Mouse (Mus musculus): ENCODE measurements around the gene Samd10. TPM values are rescaled to one million over a fixed set of nuclear protein-coding genes. Genes with fewer than 3 reads are reported as not detected.

The Samd10 gene
- polyA plus RNA-seq, 1 experiment, result 24.1 TPM

DNA sequence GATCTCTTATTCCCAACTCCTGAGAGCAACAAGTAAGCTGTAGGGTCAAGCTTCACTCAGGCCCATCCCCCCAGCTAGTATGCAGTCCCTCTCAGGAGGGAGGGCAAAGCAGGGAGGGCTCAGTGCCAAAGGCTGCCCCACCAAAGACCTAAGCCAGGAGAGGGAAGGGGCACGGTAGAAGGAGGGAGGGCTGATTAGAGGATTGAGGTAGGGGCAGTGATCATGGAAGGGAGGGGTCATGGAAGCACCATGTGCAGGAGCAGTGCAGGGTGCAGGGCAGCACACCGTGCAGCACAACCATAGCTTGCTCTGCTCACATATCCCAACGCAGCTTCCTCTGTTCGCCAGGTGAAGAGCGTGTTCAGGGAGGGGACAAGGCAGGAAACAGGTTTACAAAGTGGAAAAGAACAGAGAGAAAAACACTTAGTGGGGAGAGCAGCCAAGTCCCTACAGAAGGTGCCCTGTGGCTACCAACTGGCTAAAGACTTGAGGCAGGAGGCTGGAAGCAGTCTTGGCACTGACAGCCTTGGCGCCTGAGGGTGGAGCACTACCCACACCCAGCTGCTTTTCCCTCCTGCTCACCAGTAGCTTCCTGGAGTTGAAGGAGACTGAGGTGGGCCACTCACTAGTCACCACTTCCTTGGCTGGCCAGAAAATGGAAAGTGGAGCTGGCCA lies 28.0 kb downstream of the Samd10 start:
- 61% methylated on average over 6 of the region's 6 CpGs for WGBS
- no peak for TF ChIP-seq POLR2A (IDR thresholded peaks at IDR 0.05; ENCODE audit: borderline replicate concordance, extremely low read depth, low read depth, low read length)
- no peak for TF ChIP-seq CTCF (IDR thresholded peaks at IDR 0.05; ENCODE audit: insufficient read depth, low read length)
- no peak for DNase-seq
- Histone ChIP-seq H3K4me1 (ENCODE audit: control insufficient read depth, insufficient read depth, low read length) (no peaks in the 10 kb centered on the region), H3K4me3 (replicated peaks; ENCODE audit: extremely low read depth, low read depth, low read length) (no peak overlapping the region)

- no peaks in the 10 kb centered on the region for H3K4me1 ChIP-seq (ENCODE audit: control insufficient read depth, insufficient read depth, low read length)
- no peak for DNase-seq
- TF ChIP-seq CTCF (IDR thresholded peaks at IDR 0.05; ENCODE audit: insufficient read depth, low read length), result no peak
- no peak for TF ChIP-seq POLR2A (IDR thresholded peaks at IDR 0.05; ENCODE audit: borderline replicate concordance, extremely low read depth, low read depth, low read length)
- WGBS, result 86% methylated on average over 8 of the region's 8 CpGs
- H3K4me3 ChIP-seq (replicated peaks; ENCODE audit: extremely low read depth, low read depth, low read length), result no peak overlapping the region
These were observed 28.6 kb downstream of the Samd10 start for GRCm38 (mm10) chr2:181570375-181570774.

DNA sequence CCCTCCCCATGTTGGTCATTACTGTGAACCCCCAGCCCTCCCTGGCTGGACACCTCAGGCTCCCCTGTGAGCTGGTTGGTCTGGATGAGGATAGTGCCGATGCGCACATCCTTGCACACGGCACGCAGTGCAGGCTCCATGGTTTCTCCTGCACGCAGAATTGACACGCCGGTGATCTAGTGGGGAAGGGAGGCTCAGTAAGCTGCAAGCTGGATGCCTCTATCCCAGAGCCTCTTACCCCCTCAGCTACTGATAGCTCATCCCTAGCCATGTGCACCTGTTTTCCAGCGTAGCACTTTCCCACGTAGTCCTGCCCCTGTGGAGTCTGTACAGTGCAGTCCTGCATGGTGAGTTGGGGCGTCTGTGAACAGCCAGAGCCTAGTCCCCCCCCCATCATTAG lies 29.2 kb downstream of the Samd10 start:
- no peak for DNase-seq
- WGBS, result 95% methylated on average over 10 of the region's 10 CpGs
- no peaks in the 10 kb centered on the region for H3K4me1 ChIP-seq (ENCODE audit: control insufficient read depth, insufficient read depth, low read length)
- TF ChIP-seq CTCF (IDR thresholded peaks at IDR 0.05; ENCODE audit: insufficient read depth, low read length), result no peak
- TF ChIP-seq POLR2A (IDR thresholded peaks at IDR 0.05; ENCODE audit: borderline replicate concordance, extremely low read depth, low read depth, low read length), result no peak
- H3K4me3 ChIP-seq (replicated peaks; ENCODE audit: extremely low read depth, low read depth, low read length), result no peak overlapping the region

DNA sequence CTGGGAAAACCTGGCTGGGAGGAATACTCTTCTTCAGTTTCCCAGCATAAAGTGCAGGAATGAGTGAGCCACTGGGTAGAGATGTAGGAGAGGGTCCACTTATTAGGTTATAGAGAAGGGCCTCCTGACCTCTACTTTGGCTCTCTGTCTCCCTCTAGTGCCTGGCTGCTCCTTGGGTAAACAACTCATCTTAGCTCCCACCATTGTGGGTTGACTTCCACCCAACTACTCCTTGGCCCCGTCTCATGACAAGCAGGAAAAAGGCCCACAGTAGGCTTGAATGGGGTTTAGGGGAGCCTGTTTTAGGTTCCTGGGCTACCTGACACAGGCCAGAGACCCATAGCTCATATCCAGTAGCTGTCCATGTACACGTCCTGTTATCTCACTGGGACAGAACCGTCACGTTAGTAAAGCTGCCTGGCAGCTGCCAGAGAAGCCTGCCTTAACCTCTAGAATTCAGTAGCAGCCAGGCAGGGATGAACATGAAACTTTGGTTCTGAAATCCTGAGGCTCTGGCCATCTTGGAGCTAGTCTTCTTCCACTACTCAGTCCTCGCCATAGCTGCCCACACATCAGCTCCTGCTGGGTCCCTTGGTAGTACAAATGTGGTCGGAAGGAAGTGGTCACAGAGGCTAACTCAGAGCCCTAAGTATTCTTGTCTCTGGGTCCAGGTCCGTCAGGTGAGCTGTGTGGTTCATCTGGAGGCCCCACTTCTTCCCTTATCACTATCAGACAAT lies 30.6 kb downstream of the Samd10 start:
- Histone ChIP-seq H3K4me3 (replicated peaks; ENCODE audit: extremely low read depth, low read depth, low read length) (no peak overlapping the region), H3K4me1 (ENCODE audit: control insufficient read depth, insufficient read depth, low read length) (no peaks in the 10 kb centered on the region)
- WGBS, result 68% methylated on average over 7 of the region's 7 CpGs
- no peak for DNase-seq
- TF ChIP-seq CTCF (IDR thresholded peaks at IDR 0.05; ENCODE audit: insufficient read depth, low read length) (peak; percentile 61), POLR2A (IDR thresholded peaks at IDR 0.05; ENCODE audit: borderline replicate concordance, extremely low read depth, low read depth, low read length) (no peak)

- no peak for DNase-seq
- H3K4me1 ChIP-seq (ENCODE audit: control insufficient read depth, insufficient read depth, low read length), result no peaks in the 10 kb centered on the region
- TF ChIP-seq POLR2A (IDR thresholded peaks at IDR 0.05; ENCODE audit: borderline replicate concordance, extremely low read depth, low read depth, low read length) (no peak), CTCF (IDR thresholded peaks at IDR 0.05; ENCODE audit: insufficient read depth, low read length) (no peak)
- WGBS, result 84% methylated on average over 3 of the region's 3 CpGs
- H3K4me3 ChIP-seq (replicated peaks; ENCODE audit: extremely low read depth, low read depth, low read length), result no peak overlapping the region
These were observed 31.7 kb downstream of the Samd10 start for GRCm38 (mm10) chr2:181567338-181567737.

- no peak for TF ChIP-seq POLR2A (IDR thresholded peaks at IDR 0.05; ENCODE audit: borderline replicate concordance, extremely low read depth, low read depth, low read length)
- TF ChIP-seq CTCF (IDR thresholded peaks at IDR 0.05; ENCODE audit: insufficient read depth, low read length), result no peak
- no peak overlapping the region for H3K4me3 ChIP-seq (replicated peaks; ENCODE audit: extremely low read depth, low read depth, low read length)
- H3K4me1 ChIP-seq (ENCODE audit: control insufficient read depth, insufficient read depth, low read length), result no peaks in the 10 kb centered on the region; the same call in 1 of the 2 replicates
- no peak for DNase-seq
These were observed 45.2 kb downstream of the Samd10 start for GRCm38 (mm10) chr2:181553772-181554171.

GRCm38 (mm10) chr2:181550233-181550632 lies 48.8 kb downstream of the Samd10 start:
- DNase-seq, result no peak
- no peak for TF ChIP-seq CTCF (IDR thresholded peaks at IDR 0.05; ENCODE audit: insufficient read depth, low read length)
- TF ChIP-seq POLR2A (IDR thresholded peaks at IDR 0.05; ENCODE audit: borderline replicate concordance, extremely low read depth, low read depth, low read length), result no peak
- 95% methylated on average over 2 of the region's 2 CpGs for WGBS
- Histone ChIP-seq H3K4me1 (ENCODE audit: control insufficient read depth, insufficient read depth, low read length) (no peaks in the 10 kb centered on the region; the same call in 1 of the 2 replicates), H3K4me3 (replicated peaks; ENCODE audit: extremely low read depth, low read depth, low read length) (no peak overlapping the region)

- DNase-seq, result no peak
- TF ChIP-seq CTCF (IDR thresholded peaks at IDR 0.05; ENCODE audit: insufficient read depth, low read length), result no peak
- no peak for TF ChIP-seq POLR2A (IDR thresholded peaks at IDR 0.05; ENCODE audit: borderline replicate concordance, extremely low read depth, low read depth, low read length)
- Histone ChIP-seq H3K4me1 (ENCODE audit: control insufficient read depth, insufficient read depth, low read length) (no peaks in the 10 kb centered on the region; the same call in 1 of the 2 replicates), H3K4me3 (replicated peaks; ENCODE audit: extremely low read depth, low read depth, low read length) (no peak overlapping the region)
- 77% methylated on average over 5 of the region's 5 CpGs for WGBS
These were observed 50.3 kb downstream of the Samd10 start for GRCm38 (mm10) chr2:181548682-181549081.

DNA sequence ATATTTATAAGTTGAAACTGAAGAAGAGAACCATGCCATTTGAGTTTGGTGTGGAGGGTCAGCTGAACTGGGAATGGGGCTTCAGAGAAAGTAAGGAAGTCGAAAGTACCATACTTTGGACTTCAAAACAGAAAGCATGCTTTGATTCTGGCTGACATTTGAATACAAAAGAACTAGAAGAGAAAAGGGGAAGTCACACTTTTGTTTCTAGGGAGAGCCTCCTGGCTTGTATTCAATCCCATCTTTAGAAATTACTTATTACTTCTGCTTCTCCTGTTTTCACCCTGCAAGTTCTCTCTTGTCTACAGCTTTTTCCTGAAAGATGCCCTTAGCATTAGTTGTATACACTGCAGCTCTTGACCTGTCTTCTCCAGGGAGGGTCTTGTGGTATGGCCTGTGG lies 50.8 kb downstream of the Samd10 start:
- no peak overlapping the region for H3K4me3 ChIP-seq (replicated peaks; ENCODE audit: extremely low read depth, low read depth, low read length)
- no peak for TF ChIP-seq CTCF (IDR thresholded peaks at IDR 0.05; ENCODE audit: insufficient read depth, low read length)
- TF ChIP-seq POLR2A (IDR thresholded peaks at IDR 0.05; ENCODE audit: borderline replicate concordance, extremely low read depth, low read depth, low read length), result no peak
- no peaks in the 10 kb centered on the region for H3K4me1 ChIP-seq (ENCODE audit: control insufficient read depth, insufficient read depth, low read length)
- 52% methylated on average over 1 of the region's 1 CpGs for WGBS
- no peak for DNase-seq

DNA sequence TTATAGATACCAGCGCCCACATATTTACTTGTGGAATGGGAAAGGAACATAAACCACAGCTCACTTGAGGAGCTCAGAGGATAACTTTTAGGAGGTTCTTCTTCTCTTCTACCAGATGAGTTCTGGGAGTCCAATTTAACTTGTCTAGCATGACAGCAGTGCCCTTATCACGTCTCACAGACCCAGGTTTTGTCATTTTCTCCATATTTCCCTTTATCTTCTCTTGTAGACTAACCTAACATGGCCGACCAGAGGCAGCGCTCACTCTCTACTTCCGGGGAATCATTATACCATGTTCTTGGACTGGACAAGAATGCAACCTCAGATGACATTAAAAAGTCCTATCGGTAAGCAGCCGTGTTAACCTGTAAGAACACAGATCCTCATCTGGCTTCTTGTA lies 52.9 kb downstream of the Samd10 start:
- WGBS, result 94% methylated on average over 7 of the region's 7 CpGs
- no peak for DNase-seq
- Histone ChIP-seq H3K4me1 (ENCODE audit: control insufficient read depth, insufficient read depth, low read length) (no peaks in the 10 kb centered on the region), H3K4me3 (replicated peaks; ENCODE audit: extremely low read depth, low read depth, low read length) (no peak overlapping the region)
- no peak for TF ChIP-seq CTCF (IDR thresholded peaks at IDR 0.05; ENCODE audit: insufficient read depth, low read length)
- no peak for TF ChIP-seq POLR2A (IDR thresholded peaks at IDR 0.05; ENCODE audit: borderline replicate concordance, extremely low read depth, low read depth, low read length)

Other genes with a start within 250 kb of the Samd10 start
- gene Zgpat, start 234.3 kb downstream of the Samd10 start, polyA plus RNA-seq (2012; rRNA removed), result 39.0 and 44.0 TPM in 2 replicates
- gene Arfrp1, start 233.8 kb downstream of the Samd10 start, polyA plus RNA-seq (2012; rRNA removed), result 29.1 and 42.9 TPM in 2 replicates
- gene Lime1, start 219.1 kb downstream of the Samd10 start, polyA plus RNA-seq (2012; rRNA removed), result 60.5 and 89.8 TPM in 2 replicates
- gene Zbtb46, start 139.8 kb downstream of the Samd10 start, polyA plus RNA-seq (2012; rRNA removed), result 14.7 and 17.0 TPM in 2 replicates
- not detected in 2 replicates for gene Abhd16b, start 106.0 kb downstream of the Samd10 start, polyA plus RNA-seq (2012; rRNA removed)
- 44.8 and 47.3 TPM in 2 replicates for gene Tpd52l2, start 102.1 kb downstream of the Samd10 start, polyA plus RNA-seq (2012; rRNA removed)
- 47.4 and 76.4 TPM in 2 replicates for gene Dnajc5, start 78.7 kb downstream of the Samd10 start, polyA plus RNA-seq (2012; rRNA removed)
- 121 and 128 TPM in 2 replicates for gene Uckl1, start 14.3 kb downstream of the Samd10 start, polyA plus RNA-seq (2012; rRNA removed)
- 14.1 and 21.5 TPM in 2 replicates for gene Prpf6, start 7.3 kb downstream of the Samd10 start, polyA plus RNA-seq (2012; rRNA removed)
- gene Zfp512b, start 6.4 kb downstream of the Samd10 start, polyA plus RNA-seq (2012; rRNA removed), result 37.1 and 43.7 TPM in 2 replicates
- not detected in 2 replicates for gene Gm29797, start 57.8 kb upstream of the Samd10 start, polyA plus RNA-seq (2012; rRNA removed)
- 393 and 460 TPM in 2 replicates for gene Sox18, start 72.4 kb upstream of the Samd10 start, polyA plus RNA-seq (2012; rRNA removed)
- gene Tcea2, start 81.1 kb upstream of the Samd10 start, polyA plus RNA-seq (2012; rRNA removed), result 9.9 and 15.7 TPM in 2 replicates
- 77.2 and 82.8 TPM in 2 replicates for gene Rgs19, start 94.8 kb upstream of the Samd10 start, polyA plus RNA-seq (2012; rRNA removed)
- gene Lkaaear1, start 99.2 kb upstream of the Samd10 start, polyA plus RNA-seq (2012; rRNA removed), result not detected in 2 replicates
- gene Oprl1, start 115.8 kb upstream of the Samd10 start, polyA plus RNA-seq (2012; rRNA removed), result 0.06 and 0.09 TPM in 2 replicates
- 0.02 TPM in 1 of 2 replicates, not detected in the other for gene Myt1, start 164.1 kb upstream of the Samd10 start, polyA plus RNA-seq (2012; rRNA removed)
- gene Pcmtd2, start 238.6 kb upstream of the Samd10 start, polyA plus RNA-seq (2012; rRNA removed), result 22.5 and 34.4 TPM in 2 replicates

Measured in lung, adult 2 months (tissue).